Mouse (Mus musculus): Measurements from ENCODE around the gene Arpc5l.

DNA sequence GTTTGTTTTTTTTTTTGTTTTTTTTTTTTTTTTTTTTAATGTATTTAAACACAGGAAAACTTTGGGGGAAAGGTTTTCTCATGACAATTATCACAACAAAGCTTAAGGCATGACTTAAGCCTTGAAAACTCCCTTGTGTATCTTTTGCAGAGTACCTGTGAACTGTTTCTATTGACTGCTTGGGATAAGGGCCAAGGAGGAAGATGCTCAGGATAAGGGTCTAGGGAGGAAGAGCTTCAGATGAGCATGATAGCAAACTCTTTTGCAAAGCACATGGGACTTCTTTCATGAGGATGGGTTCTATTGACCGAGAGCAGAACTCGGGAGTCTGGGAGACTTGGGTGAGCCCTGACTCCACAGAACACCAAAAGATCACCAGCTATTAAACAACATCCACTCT lies 35.5 kb upstream of the Arpc5l start:
- no peak for TF ChIP-seq EP300 (IDR thresholded peaks at IDR 0.05; ENCODE audit: insufficient read depth, low read depth, low read length)
- TF ChIP-seq CTCF (IDR thresholded peaks at IDR 0.05), result no peak
